Comparison of ENCODE assay signal across 22 mouse cellular contexts in the genomic region with DNA sequence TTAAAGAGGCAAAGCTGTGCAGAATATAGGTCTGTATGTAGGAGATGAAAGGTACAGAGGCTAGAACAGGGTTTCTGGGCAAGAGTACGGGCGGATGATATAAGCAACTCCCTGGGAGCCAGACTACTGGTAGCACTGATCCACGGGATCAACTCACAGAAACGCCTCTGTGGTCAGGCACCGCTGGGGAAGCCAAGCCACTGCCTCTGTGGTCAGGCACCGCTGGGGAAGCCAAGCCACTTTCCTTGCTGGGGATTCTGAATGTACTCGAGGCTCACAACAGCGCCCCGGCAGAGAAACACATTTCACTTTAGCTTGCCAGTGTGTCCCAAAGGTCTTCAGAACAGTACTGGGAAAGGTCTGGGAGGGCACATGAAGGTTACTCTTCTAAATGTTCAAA.
"Had no signal": no experiment of that assay in that cellular context is flagged by ENCODE, and none has a peak within 500 bp of the region (broad histone marks: within the 10 kb centered on the region; RNA-seq: fewer than 3 reads in every experiment).

No protein-coding gene starts in this region.

- ATAC-seq: liver, embryonic 12.5 days; midbrain, embryonic 13.5 days; midbrain, embryonic 16.5 days had no signal

- H3K9ac ChIP-seq: kidney, embryonic 15.5 days; limb, embryonic 13.5 days; liver, embryonic 12.5 days; liver, embryonic 15.5 days; lung, embryonic 15.5 days; midbrain, embryonic 13.5 days; neural tube, embryonic 13.5 days had no signal

- H3K36me3 ChIP-seq: kidney, embryonic 15.5 days; limb, embryonic 10.5 days; limb, embryonic 13.5 days; liver, embryonic 12.5 days; liver, embryonic 15.5 days; lung, embryonic 15.5 days; midbrain, embryonic 13.5 days; neural tube, embryonic 13.5 days had no signal

- H3K4me1 ChIP-seq: liver, embryonic 12.5 days; liver, embryonic 15.5 days had no signal

- H3K9me3 ChIP-seq: kidney, embryonic 15.5 days; limb, embryonic 10.5 days; limb, embryonic 13.5 days; liver, embryonic 12.5 days; liver, embryonic 15.5 days; lung, embryonic 15.5 days; midbrain, embryonic 10.5 days; midbrain, embryonic 13.5 days; neural tube, embryonic 13.5 days had no signal

- H3K4me2 ChIP-seq: kidney, embryonic 15.5 days; limb, embryonic 13.5 days; liver, embryonic 12.5 days; liver, embryonic 15.5 days; lung, embryonic 15.5 days; midbrain, embryonic 13.5 days; neural tube, embryonic 13.5 days had no signal

- H3K27me3 ChIP-seq: limb, embryonic 13.5 days; liver, embryonic 12.5 days; liver, embryonic 15.5 days; lung, embryonic 15.5 days; midbrain, embryonic 13.5 days; neural tube, embryonic 13.5 days had no signal

- H3K27ac ChIP-seq: kidney, embryonic 15.5 days; limb, embryonic 10.5 days; limb, embryonic 13.5 days; liver, embryonic 12.5 days; liver, embryonic 15.5 days; lung, embryonic 15.5 days; midbrain, embryonic 10.5 days; neural tube, embryonic 13.5 days; stomach, postnatal 0 days had no signal

- DNase-seq: kidney, adult 8-10 months; kidney, postnatal 10 days; kidney, postnatal 36 days; liver; lung, adult 18-20 months; lung, postnatal 10 days; lung, postnatal 36 days; retina, postnatal 1 day; thymus, adult 2 months; thymus, postnatal 25 days had no signal

- H3K4me3 ChIP-seq: kidney, embryonic 15.5 days; limb, embryonic 10.5 days; limb, embryonic 13.5 days; liver, embryonic 12.5 days; liver, embryonic 15.5 days; lung, embryonic 15.5 days; midbrain, embryonic 10.5 days; midbrain, embryonic 13.5 days; myocyte; neural tube, embryonic 13.5 days had no signal
